ENCODE assay signal across 15 mouse cellular contexts in genomic region chr3:84403389-84403788, GRCm38 (mm10).
DNase-seq lines count a peak whose midpoint lies in the region; ATAC-seq lines count a peak whose summit lies in the region.
"Had no signal": no experiment of that assay in that cellular context is flagged by ENCODE, and none has a peak within 500 bp of the region (broad histone marks: within the 10 kb centered on the region; RNA-seq: fewer than 3 reads in every experiment).

No protein-coding gene starts in this region.

- H3K4me3 ChIP-seq in heart, embryonic 13.5 days = no peak overlapping the region
- no peak overlapping the region for H3K4me3 ChIP-seq in heart, embryonic 12.5 days
- H3K4me3 ChIP-seq in heart, embryonic 15.5 days = no peak overlapping the region
- H3K4me3 ChIP-seq: liver, embryonic 13.5 days; midbrain, embryonic 12.5 days; stomach, embryonic 15.5 days had no signal

- H3K27me3 ChIP-seq in heart, embryonic 13.5 days (replicated peaks) = peaks cover 38% of the 10 kb centered on the region
- peaks cover 16% of the 10 kb centered on the region for H3K27me3 ChIP-seq in heart, embryonic 12.5 days (replicated peaks)
- H3K27me3 ChIP-seq in heart, embryonic 15.5 days = peaks cover 9% of the 10 kb centered on the region; the same call in 1 of the 2 replicates
- H3K27me3 ChIP-seq: stomach, embryonic 15.5 days had no signal

- peak; percentile 11 for DNase-seq in embryo, embryonic 10.5 days (ENCODE audit: low spot score)
- DNase-seq in embryo, embryonic 10 days (ENCODE audit: low spot score) = no peak
- DNase-seq in MN1 (ENCODE audit: low spot score) = peak; percentile 22
- no peak for DNase-seq in layer of hippocampus, adult 11-12 months (ENCODE audit: low spot score)
- DNase-seq in right cerebral cortex, postnatal 14 days = no peak
- DNase-seq: cerebellum, adult 11 months; liver, embryonic 13.5 days; lung, postnatal 36 days; thymus, postnatal 36 days had no signal

- WGBS in heart, embryonic 13.5 days = 17% methylated on average over 5 of the region's 5 CpGs
- 14% methylated on average over 5 of the region's 5 CpGs for WGBS in heart, embryonic 12.5 days
- WGBS in heart, embryonic 15.5 days = 18% methylated on average over 5 of the region's 5 CpGs

- H3K4me1 ChIP-seq in heart, embryonic 13.5 days = peaks cover 15% of the 10 kb centered on the region
- H3K4me1 ChIP-seq in heart, embryonic 12.5 days (replicated peaks) = peaks cover 12% of the 10 kb centered on the region
- H3K4me1 ChIP-seq in heart, embryonic 15.5 days (replicated peaks) = peaks cover 12% of the 10 kb centered on the region
- H3K4me1 ChIP-seq: stomach, embryonic 15.5 days had no signal

- peak overlapping the region; percentile 16 for H3K4me2 ChIP-seq in heart, embryonic 13.5 days
- H3K4me2 ChIP-seq in heart, embryonic 12.5 days = no peak overlapping the region
- 0 out of 2 replicates have a peak overlapping the region, but pooled peaks have one; percentile 13 for H3K4me2 ChIP-seq in heart, embryonic 15.5 days
- H3K4me2 ChIP-seq: liver, embryonic 13.5 days; midbrain, embryonic 12.5 days; stomach, embryonic 15.5 days had no signal

- H3K9me3 ChIP-seq in heart, embryonic 13.5 days = no peaks in the 10 kb centered on the region
- no peaks in the 10 kb centered on the region for H3K9me3 ChIP-seq in heart, embryonic 12.5 days (replicated peaks)
- no peaks in the 10 kb centered on the region for H3K9me3 ChIP-seq in heart, embryonic 15.5 days (replicated peaks)
- H3K9me3 ChIP-seq: liver, embryonic 13.5 days; midbrain, embryonic 12.5 days; stomach, embryonic 15.5 days had no signal

- ATAC-seq in heart, embryonic 13.5 days (ENCODE audit: extremely low read depth, insufficient number of reproducible peaks, low FRiP score, low TSS enrichment) = no peak
- no peak for ATAC-seq in heart, embryonic 12.5 days (ENCODE audit: insufficient number of reproducible peaks, low FRiP score)
- no peak for ATAC-seq in heart, embryonic 15.5 days (replicated peaks; ENCODE audit: insufficient number of reproducible peaks, insufficient read depth, low FRiP score, low read depth)
- ATAC-seq: inflammation-experienced regulatory T-cells, adult 6 months had no signal

- no peak overlapping the region for H3K9ac ChIP-seq in heart, embryonic 13.5 days
- H3K9ac ChIP-seq in heart, embryonic 12.5 days = no peak overlapping the region
- H3K9ac ChIP-seq in heart, embryonic 15.5 days = no peak overlapping the region
- H3K9ac ChIP-seq: liver, embryonic 13.5 days; midbrain, embryonic 12.5 days; stomach, embryonic 15.5 days had no signal

- H3K27ac ChIP-seq in heart, embryonic 13.5 days (replicated peaks) = no peak overlapping the region
- no peak overlapping the region for H3K27ac ChIP-seq in heart, embryonic 12.5 days (ENCODE audit: poor library complexity, severe bottlenecking)
- H3K27ac ChIP-seq in heart, embryonic 15.5 days = no peak overlapping the region
- H3K27ac ChIP-seq: liver, embryonic 13.5 days; midbrain, embryonic 12.5 days; stomach, embryonic 15.5 days had no signal

- no peaks in the 10 kb centered on the region for H3K36me3 ChIP-seq in heart, embryonic 13.5 days
- no peaks in the 10 kb centered on the region for H3K36me3 ChIP-seq in heart, embryonic 12.5 days
- H3K36me3 ChIP-seq in heart, embryonic 15.5 days = no peaks in the 10 kb centered on the region
- H3K36me3 ChIP-seq: liver, embryonic 13.5 days; midbrain, embryonic 12.5 days; stomach, embryonic 15.5 days had no signal

Comparison
In these comparisons a context has a peak if more than half of its experiments do, and no peak if none do; other contexts are left out.
1. DNase-seq: peak in embryo, embryonic 10.5 days (single experiment) and MN1 (single experiment); none in embryo, embryonic 10 days (single experiment), layer of hippocampus, adult 11-12 months (single experiment) and right cerebral cortex, postnatal 14 days (single experiment).